Mouse (Mus musculus) limb, embryonic 15.5 days (tissue): ENCODE data around the gene Dnaja3. TPM values are rescaled to one million over a fixed set of nuclear protein-coding genes. Genes with fewer than 3 reads are reported as not detected.

Experiments used
- ATAC-seq: fragments of 200-750 bp; cut with Nextera tagmentation; 2 replicates; pipeline ENCODE4 v1.8.0; 2017; ENCODE audit warnings: low read depth, moderate TSS enrichment; ENCODE audit not compliant: insufficient number of reproducible peaks, low FRiP score, low TSS enrichment
- H3K27ac ChIP-seq: fragments of 300-500 bp; sonication (generic); 2 replicates; pipeline ENCODE4 v1.5.1; 2015; ENCODE audit warnings: moderate library complexity, mild to moderate bottlenecking, inconsistent platforms
- H3K27me3 ChIP-seq: fragments of 300-500 bp; sonication (generic); 2 replicates; pipeline ENCODE4 v1.6.1; 2015; ENCODE audit warnings: inconsistent platforms
- H3K36me3 ChIP-seq: fragments of 300-500 bp; sonication (generic); 2 replicates; pipeline ENCODE4 v1.6.1; 2015; ENCODE audit warnings: inconsistent platforms
- H3K4me1 ChIP-seq: fragments of 300-500 bp; sonication (generic); 2 replicates; pipeline ENCODE4 v1.6.1; 2015; ENCODE audit warnings: inconsistent platforms
- H3K4me2 ChIP-seq: fragments of 300-500 bp; sonication (generic); 2 replicates; pipeline ENCODE4 v1.6.1; 2015; ENCODE audit warnings: mild to moderate bottlenecking, inconsistent platforms
- H3K4me3 ChIP-seq: fragments of 300-500 bp; sonication (generic); 2 replicates; pipeline ENCODE4 v1.5.1; 2015; ENCODE audit warnings: mild to moderate bottlenecking, inconsistent platforms
- H3K9ac ChIP-seq: fragments of 300-500 bp; sonication (generic); 2 replicates; pipeline ENCODE4 v1.6.1; 2015; ENCODE audit warnings: inconsistent platforms
- H3K9me3 ChIP-seq: fragments of 300-500 bp; sonication (generic); 2 replicates; pipeline ENCODE4 v1.6.1; 2016; ENCODE audit warnings: inconsistent platforms
- WGBS: fragments of 180-500 bp; shearing (Covaris S2); methylation state at CpG from one replicate; pipeline ENCODE4 v1.1.7; 2015; 5-methylcytosine and 5-hydroxymethylcytosine counted together
- polyA plus RNA-seq: library from polyadenylated mRNA; unstranded; fragments of >200 nt; fragmentation: Nextera tagmentation; extraction: Ambion mirVana; gene quantifications from 2 replicates; pipeline ENCODE4 v1.2.1, GENCODE M21; 2015

Dnaja3 gene
- polyA plus RNA-seq, 1 experiment from 2014 or later = 60.5 TPM

GRCm38 (mm10) chr16:4598891-4599543 is 40.8 kb upstream of the Dnaja3 start:
- H3K36me3 ChIP-seq = no peaks in the 10 kb centered on the region
- H3K4me1 ChIP-seq = peaks cover 88% of the 10 kb centered on the region
- H3K9me3 ChIP-seq = no peaks in the 10 kb centered on the region
- peak overlapping the region; percentile 96 for H3K27ac ChIP-seq
- no peaks in the 10 kb centered on the region for H3K27me3 ChIP-seq
- H3K9ac ChIP-seq = 0 out of 2 replicates have a peak overlapping the region, but pooled peaks have one; percentile 2
- peak overlapping the region; percentile 21 for H3K4me2 ChIP-seq
- no peak for ATAC-seq
- H3K4me3 ChIP-seq = no peak overlapping the region
- 19% methylated on average over 6 of the region's 6 CpGs for WGBS

- Histone ChIP-seq H3K4me1 (peaks cover 93% of the 10 kb centered on the region), H3K9ac (no peak overlapping the region), H3K27me3 (no peaks in the 10 kb centered on the region), H3K4me2 (no peak overlapping the region), H3K9me3 (no peaks in the 10 kb centered on the region), H3K27ac (peak overlapping the region; percentile 22; the same call in 1 of the 2 replicates), H3K4me3 (no peak overlapping the region), H3K36me3 (no peaks in the 10 kb centered on the region)
- 84% methylated on average over 3 of the region's 3 CpGs for WGBS
- no peak for ATAC-seq
Measured at GRCm38 (mm10) chr16:4599616-4600015, 40.2 kb upstream of the Dnaja3 start.

GRCm38 (mm10) chr16:4600701-4601310 is 39.0 kb upstream of the Dnaja3 start:
- H3K4me3 ChIP-seq = no peak overlapping the region
- H3K9me3 ChIP-seq = no peaks in the 10 kb centered on the region
- no peak overlapping the region for H3K9ac ChIP-seq
- H3K4me2 ChIP-seq = no peak overlapping the region
- peak overlapping the region; percentile 60 for H3K27ac ChIP-seq
- no peaks in the 10 kb centered on the region for H3K36me3 ChIP-seq
- ATAC-seq = no peak
- 69% methylated on average over 9 of the region's 9 CpGs for WGBS
- no peaks in the 10 kb centered on the region for H3K27me3 ChIP-seq
- peaks cover 99% of the 10 kb centered on the region for H3K4me1 ChIP-seq

GRCm38 (mm10) chr16:4602189-4602588 is 37.6 kb upstream of the Dnaja3 start:
- Histone ChIP-seq H3K9me3 (no peaks in the 10 kb centered on the region), H3K4me2 (no peak overlapping the region; the same call in 1 of the 2 replicates), H3K9ac (no peak overlapping the region), H3K27ac (peak overlapping the region; percentile 79), H3K4me1 (peaks cover 99% of the 10 kb centered on the region), H3K36me3 (no peaks in the 10 kb centered on the region), H3K27me3 (no peaks in the 10 kb centered on the region), H3K4me3 (no peak overlapping the region)
- no peak for ATAC-seq
- WGBS = 19% methylated on average over 3 of the region's 3 CpGs

DNA sequence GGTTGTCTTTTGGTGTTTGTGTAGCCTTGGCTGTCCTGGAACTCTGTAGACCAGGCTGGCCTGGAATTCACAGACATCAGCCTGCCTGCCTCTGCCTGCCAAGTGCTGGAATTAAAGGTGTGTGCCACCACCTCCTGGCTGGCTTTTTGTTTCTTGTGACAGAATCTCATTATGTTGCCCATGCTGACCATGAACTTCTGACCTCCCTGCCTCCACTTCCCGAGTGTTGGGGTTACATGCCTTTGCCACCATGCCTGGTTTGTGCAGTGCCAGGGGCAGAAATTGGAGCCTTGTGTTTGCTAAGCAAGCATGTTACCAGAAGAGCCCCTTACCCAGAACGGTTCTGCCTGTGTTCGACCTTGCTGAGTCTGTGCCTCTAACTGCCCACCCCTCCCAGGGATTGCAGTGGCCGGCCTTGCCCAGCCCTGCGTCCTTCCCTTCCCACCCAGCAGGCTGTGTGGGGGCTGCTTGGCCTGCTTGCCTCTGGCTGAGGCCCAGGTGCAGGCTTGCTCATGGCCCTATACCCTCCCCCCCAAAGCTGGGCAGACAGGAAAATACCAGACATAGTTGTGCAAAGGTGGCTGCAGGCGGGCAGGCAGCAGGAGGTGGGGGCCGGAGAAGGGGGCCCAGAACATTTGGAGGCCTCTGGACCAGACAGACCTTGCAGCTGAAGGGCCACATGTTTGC is 36.9 kb upstream of the Dnaja3 start:
- Histone ChIP-seq H3K27ac (peak overlapping the region; percentile 79), H3K9ac (0 out of 2 replicates have a peak overlapping the region, but pooled peaks have one; percentile 14), H3K9me3 (no peaks in the 10 kb centered on the region), H3K36me3 (no peaks in the 10 kb centered on the region), H3K4me1 (peaks cover 99% of the 10 kb centered on the region), H3K27me3 (no peaks in the 10 kb centered on the region), H3K4me2 (peak overlapping the region; percentile 27), H3K4me3 (no peak overlapping the region)
- WGBS = 7% methylated on average over 7 of the region's 7 CpGs
- peak; percentile 7; the same call in 1 of the 2 replicates for ATAC-seq

DNA sequence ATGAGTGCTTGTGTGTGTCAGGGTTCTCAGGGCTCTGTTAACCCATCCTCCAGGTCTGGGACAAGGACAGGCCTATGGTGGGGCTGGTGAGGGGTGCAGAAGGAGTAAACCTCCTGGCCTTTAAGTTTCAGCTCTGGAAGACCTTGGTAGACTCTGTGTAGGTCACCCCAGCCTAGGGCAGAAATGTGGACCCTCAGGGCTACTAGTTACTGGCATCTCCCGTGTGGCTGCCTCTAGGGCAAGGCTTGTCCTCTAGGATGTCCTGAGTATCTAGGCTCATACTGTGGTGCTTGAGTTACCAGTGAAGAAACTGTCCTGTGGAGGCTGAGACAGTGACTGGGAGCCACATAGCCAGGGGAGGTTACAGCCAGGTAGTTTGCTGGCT is 36.3 kb upstream of the Dnaja3 start:
- WGBS = 28% methylated on average over 1 of the region's 1 CpGs
- Histone ChIP-seq H3K9me3 (no peaks in the 10 kb centered on the region), H3K4me2 (peak overlapping the region; percentile 27), H3K36me3 (peaks cover 1% of the 10 kb centered on the region), H3K4me3 (no peak overlapping the region), H3K4me1 (peaks cover 99% of the 10 kb centered on the region), H3K27ac (peak overlapping the region; percentile 79), H3K27me3 (no peaks in the 10 kb centered on the region), H3K9ac (no peak overlapping the region)
- no peak for ATAC-seq

- Histone ChIP-seq H3K9ac (no peak overlapping the region), H3K27me3 (no peaks in the 10 kb centered on the region), H3K9me3 (no peaks in the 10 kb centered on the region), H3K4me2 (0 out of 2 replicates have a peak overlapping the region, but pooled peaks have one; percentile 20), H3K4me3 (no peak overlapping the region), H3K27ac (peak overlapping the region; percentile 79), H3K4me1 (peaks cover 94% of the 10 kb centered on the region), H3K36me3 (peaks cover 8% of the 10 kb centered on the region)
- no peak for ATAC-seq
- 54% methylated on average over 11 of the region's 11 CpGs for WGBS
Measured at GRCm38 (mm10) chr16:4604293-4604837, 35.4 kb upstream of the Dnaja3 start.

- no peak overlapping the region for H3K4me3 ChIP-seq
- H3K27me3 ChIP-seq = no peaks in the 10 kb centered on the region
- 43% methylated on average over 13 of the region's 13 CpGs for WGBS
- peaks cover 81% of the 10 kb centered on the region for H3K4me1 ChIP-seq
- H3K36me3 ChIP-seq = peaks cover 20% of the 10 kb centered on the region
- H3K9me3 ChIP-seq = no peaks in the 10 kb centered on the region
- no peak for ATAC-seq
- no peak overlapping the region for H3K9ac ChIP-seq
- H3K27ac ChIP-seq = peak overlapping the region; percentile 40
- H3K4me2 ChIP-seq = no peak overlapping the region
Measured at GRCm38 (mm10) chr16:4605514-4606131, 34.2 kb upstream of the Dnaja3 start.

- 37% methylated on average over 5 of the region's 5 CpGs for WGBS
- Histone ChIP-seq H3K4me3 (no peak overlapping the region), H3K4me1 (peaks cover 72% of the 10 kb centered on the region), H3K9ac (no peak overlapping the region), H3K9me3 (no peaks in the 10 kb centered on the region), H3K27me3 (no peaks in the 10 kb centered on the region), H3K36me3 (peaks cover 27% of the 10 kb centered on the region), H3K4me2 (no peak overlapping the region), H3K27ac (peak overlapping the region; percentile 58)
- ATAC-seq = no peak
Measured at GRCm38 (mm10) chr16:4606431-4607084, 33.2 kb upstream of the Dnaja3 start.

GRCm38 (mm10) chr16:4607818-4608531 is 31.8 kb upstream of the Dnaja3 start:
- H3K27me3 ChIP-seq = no peaks in the 10 kb centered on the region
- WGBS = 35% methylated on average over 9 of the region's 9 CpGs
- peaks cover 39% of the 10 kb centered on the region for H3K36me3 ChIP-seq
- H3K9ac ChIP-seq = 0 out of 2 replicates have a peak overlapping the region, but pooled peaks have one; percentile 4
- no peaks in the 10 kb centered on the region for H3K9me3 ChIP-seq
- peaks cover 59% of the 10 kb centered on the region for H3K4me1 ChIP-seq
- no peak overlapping the region for H3K4me2 ChIP-seq
- peak overlapping the region; percentile 71 for H3K27ac ChIP-seq
- no peak; the same call in 1 of the 2 replicates for ATAC-seq
- H3K4me3 ChIP-seq = no peak overlapping the region
